Mouse (Mus musculus): ENCODE data around the gene Sele. TPM values are rescaled to one million over a fixed set of nuclear protein-coding genes. Genes with fewer than 3 reads are reported as not detected.

Gene Sele
- polyA plus RNA-seq, 1 experiment, result 0.49 TPM

DNA sequence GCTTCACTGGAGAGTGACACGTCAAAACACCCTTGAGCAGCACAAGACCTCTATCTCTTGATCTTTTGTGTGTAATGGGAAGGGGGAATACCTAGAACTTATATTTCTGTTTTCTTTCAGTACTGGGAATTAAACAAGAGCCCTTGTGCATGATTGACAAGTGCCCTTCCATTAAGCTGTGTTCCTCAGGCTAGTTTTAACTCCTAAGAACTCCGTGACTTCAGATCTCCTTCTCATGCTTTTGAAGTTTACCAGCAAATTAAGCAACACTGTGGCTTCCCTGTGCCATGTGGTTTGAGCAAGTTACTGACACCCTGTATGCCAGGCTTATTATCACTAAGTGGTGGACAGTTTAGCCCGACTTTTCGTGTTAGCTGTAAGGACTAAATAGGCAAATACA, 35.0 kb downstream of the Sele start:
- no peak overlapping the region for H3K27ac ChIP-seq (ENCODE audit: control insufficient read depth, insufficient read depth, low read depth, low read length)
- no peaks in the 10 kb centered on the region for H3K27me3 ChIP-seq (ENCODE audit: control insufficient read depth, insufficient read depth, low read length)
- no peak for TF ChIP-seq POLR2A (IDR thresholded peaks at IDR 0.05; ENCODE audit: control insufficient read depth, low read depth, low read length)
- TF ChIP-seq CTCF (IDR thresholded peaks at IDR 0.05; ENCODE audit: control insufficient read depth, insufficient read depth, insufficient replicate concordance, low read depth, low read length), result no peak
- no peaks in the 10 kb centered on the region for H3K4me1 ChIP-seq (ENCODE audit: control insufficient read depth, insufficient read depth, low read length)
- H3K36me3 ChIP-seq (ENCODE audit: control insufficient read depth, insufficient read depth, low read length), result no peaks in the 10 kb centered on the region
- H3K4me3 ChIP-seq (ENCODE audit: control insufficient read depth, low read depth, low read length), result no peak overlapping the region

DNA sequence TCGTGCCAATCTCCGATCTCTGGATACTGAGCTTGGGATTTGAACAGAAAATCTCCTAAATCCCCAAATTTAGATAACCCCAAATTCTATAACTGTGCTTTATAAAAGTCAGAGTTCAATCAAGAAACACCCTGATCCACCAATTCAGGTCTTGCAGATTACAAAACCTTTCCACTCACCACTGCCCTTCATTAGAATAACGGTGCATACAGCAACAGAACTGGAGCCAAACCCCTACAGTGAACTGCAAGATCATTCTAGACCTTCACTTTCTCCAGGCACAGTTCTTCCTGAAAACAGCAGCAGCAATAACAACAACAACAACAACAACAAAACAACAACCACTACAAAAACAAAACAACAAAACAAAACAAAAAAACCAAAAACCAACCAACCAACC, 38.8 kb downstream of the Sele start:
- TF ChIP-seq POLR2A (IDR thresholded peaks at IDR 0.05; ENCODE audit: control insufficient read depth, low read depth, low read length), result no peak
- no peak for TF ChIP-seq CTCF (IDR thresholded peaks at IDR 0.05; ENCODE audit: control insufficient read depth, insufficient read depth, insufficient replicate concordance, low read depth, low read length)
- Histone ChIP-seq H3K27me3 (ENCODE audit: control insufficient read depth, insufficient read depth, low read length) (no peaks in the 10 kb centered on the region), H3K27ac (ENCODE audit: control insufficient read depth, insufficient read depth, low read depth, low read length) (no peak overlapping the region), H3K4me1 (ENCODE audit: control insufficient read depth, insufficient read depth, low read length) (no peaks in the 10 kb centered on the region), H3K36me3 (ENCODE audit: control insufficient read depth, insufficient read depth, low read length) (no peaks in the 10 kb centered on the region), H3K4me3 (ENCODE audit: control insufficient read depth, low read depth, low read length) (no peak overlapping the region)

DNA sequence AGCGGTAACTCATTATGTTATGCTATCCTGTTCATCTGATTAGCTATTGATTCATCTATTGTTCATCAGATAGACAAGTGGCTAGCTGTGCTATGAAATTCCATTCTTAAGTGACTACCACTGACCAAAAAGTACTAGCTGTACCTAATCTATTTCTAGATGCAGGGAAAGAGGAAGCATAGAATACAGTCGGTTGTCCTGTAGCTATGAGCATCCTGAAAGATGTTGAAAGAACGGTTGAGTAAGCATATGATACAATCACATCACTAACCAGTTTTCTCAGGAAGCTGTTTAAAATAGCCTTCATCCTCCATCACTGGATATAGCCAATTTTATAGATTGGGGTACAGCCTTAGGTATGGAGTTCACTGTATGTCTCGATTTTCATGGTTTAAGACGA, 39.8 kb downstream of the Sele start:
- no peaks in the 10 kb centered on the region for H3K27me3 ChIP-seq (ENCODE audit: control insufficient read depth, insufficient read depth, low read length)
- H3K4me3 ChIP-seq (ENCODE audit: control insufficient read depth, low read depth, low read length), result no peak overlapping the region
- TF ChIP-seq CTCF (IDR thresholded peaks at IDR 0.05; ENCODE audit: control insufficient read depth, insufficient read depth, insufficient replicate concordance, low read depth, low read length) (no peak), POLR2A (IDR thresholded peaks at IDR 0.05; ENCODE audit: control insufficient read depth, low read depth, low read length) (no peak)
- no peaks in the 10 kb centered on the region for H3K4me1 ChIP-seq (ENCODE audit: control insufficient read depth, insufficient read depth, low read length)
- H3K27ac ChIP-seq (ENCODE audit: control insufficient read depth, insufficient read depth, low read depth, low read length), result no peak overlapping the region
- no peaks in the 10 kb centered on the region for H3K36me3 ChIP-seq (ENCODE audit: control insufficient read depth, insufficient read depth, low read length)

DNA sequence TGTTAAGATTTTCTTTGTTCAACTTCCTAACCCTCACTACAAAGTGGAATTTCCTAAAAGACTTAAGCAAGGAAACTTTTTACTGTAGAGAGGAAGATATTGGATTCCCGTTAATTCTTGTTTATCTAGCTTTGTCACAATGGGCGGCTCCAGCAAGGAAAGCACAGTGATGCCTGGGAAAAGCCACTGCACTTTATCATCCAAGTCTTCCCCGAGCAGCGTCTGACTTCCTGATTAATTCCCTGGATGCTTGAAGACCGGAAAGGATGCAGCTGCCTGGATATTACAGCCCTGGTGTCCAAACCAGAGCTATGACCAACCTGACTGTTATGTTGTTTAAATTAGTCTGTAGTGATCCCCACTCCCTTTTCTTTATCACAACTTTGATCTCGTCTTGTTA, 48.7 kb downstream of the Sele start:
- H3K4me1 ChIP-seq (ENCODE audit: control insufficient read depth, insufficient read depth, low read length), result no peaks in the 10 kb centered on the region
- no peaks in the 10 kb centered on the region for H3K36me3 ChIP-seq (ENCODE audit: control insufficient read depth, insufficient read depth, low read length)
- H3K27me3 ChIP-seq (ENCODE audit: control insufficient read depth, insufficient read depth, low read length), result no peaks in the 10 kb centered on the region
- H3K27ac ChIP-seq (ENCODE audit: control insufficient read depth, insufficient read depth, low read depth, low read length), result no peak overlapping the region
- TF ChIP-seq POLR2A (IDR thresholded peaks at IDR 0.05; ENCODE audit: control insufficient read depth, low read depth, low read length), result no peak
- no peak for TF ChIP-seq CTCF (IDR thresholded peaks at IDR 0.05; ENCODE audit: control insufficient read depth, insufficient read depth, insufficient replicate concordance, low read depth, low read length)
- H3K4me3 ChIP-seq (ENCODE audit: control insufficient read depth, low read depth, low read length), result no peak overlapping the region

DNA sequence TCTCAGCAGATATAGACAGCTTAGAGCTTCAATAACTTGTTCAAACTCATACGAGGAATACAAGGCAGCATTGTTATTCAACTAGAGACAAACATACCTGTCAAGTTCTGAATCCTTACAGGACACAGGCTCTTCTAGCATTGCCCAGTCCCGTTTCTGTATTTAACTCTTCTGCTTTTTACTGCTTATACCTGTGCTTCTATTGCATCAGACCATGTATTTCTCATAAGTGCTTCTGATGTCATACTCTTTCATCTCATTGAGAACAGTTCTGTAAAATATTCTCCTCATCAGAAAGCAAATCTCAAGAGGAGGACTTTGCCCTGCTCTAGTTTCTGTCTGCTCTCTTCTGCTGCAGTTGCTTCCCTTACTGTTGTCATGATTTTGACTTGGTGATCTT, 49.9 kb downstream of the Sele start:
- no peak overlapping the region for H3K4me3 ChIP-seq (ENCODE audit: control insufficient read depth, low read depth, low read length)
- H3K27me3 ChIP-seq (ENCODE audit: control insufficient read depth, insufficient read depth, low read length), result no peaks in the 10 kb centered on the region
- no peaks in the 10 kb centered on the region for H3K36me3 ChIP-seq (ENCODE audit: control insufficient read depth, insufficient read depth, low read length)
- H3K4me1 ChIP-seq (ENCODE audit: control insufficient read depth, insufficient read depth, low read length), result no peaks in the 10 kb centered on the region
- H3K27ac ChIP-seq (ENCODE audit: control insufficient read depth, insufficient read depth, low read depth, low read length), result no peak overlapping the region
- TF ChIP-seq POLR2A (IDR thresholded peaks at IDR 0.05; ENCODE audit: control insufficient read depth, low read depth, low read length), result no peak
- TF ChIP-seq CTCF (IDR thresholded peaks at IDR 0.05; ENCODE audit: control insufficient read depth, insufficient read depth, insufficient replicate concordance, low read depth, low read length), result no peak

DNA sequence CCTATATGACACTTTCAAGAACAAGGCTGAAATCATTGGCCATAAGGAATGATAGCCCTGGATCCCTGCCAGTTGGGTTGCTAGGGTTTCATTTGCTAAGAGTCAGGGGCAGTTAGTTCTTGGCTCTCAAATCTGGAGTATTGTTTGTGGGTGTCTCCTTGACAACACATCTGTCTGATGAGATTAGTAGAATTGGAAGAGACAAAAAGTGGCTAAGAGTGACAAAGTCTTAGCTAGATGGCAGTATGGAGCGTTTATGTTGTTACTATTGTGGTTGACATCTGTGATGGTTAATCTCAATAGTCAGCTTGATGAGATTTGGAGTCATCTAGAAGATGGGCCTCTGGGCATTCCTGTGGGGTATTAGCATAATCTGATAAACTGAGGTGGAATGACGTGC, 50.3 kb downstream of the Sele start:
- Histone ChIP-seq H3K4me1 (ENCODE audit: control insufficient read depth, insufficient read depth, low read length) (no peaks in the 10 kb centered on the region), H3K36me3 (ENCODE audit: control insufficient read depth, insufficient read depth, low read length) (no peaks in the 10 kb centered on the region), H3K4me3 (ENCODE audit: control insufficient read depth, low read depth, low read length) (no peak overlapping the region), H3K27me3 (ENCODE audit: control insufficient read depth, insufficient read depth, low read length) (no peaks in the 10 kb centered on the region), H3K27ac (ENCODE audit: control insufficient read depth, insufficient read depth, low read depth, low read length) (no peak overlapping the region)
- no peak for TF ChIP-seq CTCF (IDR thresholded peaks at IDR 0.05; ENCODE audit: control insufficient read depth, insufficient read depth, insufficient replicate concordance, low read depth, low read length)
- no peak for TF ChIP-seq POLR2A (IDR thresholded peaks at IDR 0.05; ENCODE audit: control insufficient read depth, low read depth, low read length)

Other genes starting within 250 kb of the Sele start
- gene Scyl3, start 119.1 kb upstream of the Sele start, polyA plus RNA-seq (2012; rRNA removed), result 9.0 TPM in 2 replicates
- gene BC055324, start 53.4 kb upstream of the Sele start, polyA plus RNA-seq (2012; rRNA removed), result 6.9 and 9.6 TPM in 2 replicates
- 0.86 and 0.87 TPM in 2 replicates for gene Mettl18, start 53.3 kb upstream of the Sele start, polyA plus RNA-seq (2012; rRNA removed)
- 1.3 and 2.2 TPM in 2 replicates for gene Sell, start 13.7 kb downstream of the Sele start, polyA plus RNA-seq (2012; rRNA removed)
- gene Selp, start 67.0 kb downstream of the Sele start, polyA plus RNA-seq (2012; rRNA removed), result 1.6 and 3.2 TPM in 2 replicates
- gene F5, start 103.6 kb downstream of the Sele start, polyA plus RNA-seq (2012; rRNA removed), result 7.1 and 8.1 TPM in 2 replicates
- gene Slc19a2, start 200.8 kb downstream of the Sele start, polyA plus RNA-seq (2012; rRNA removed), result 17.8 and 23.3 TPM in 2 replicates
- 112 TPM in 2 replicates for gene Ccdc181, start 227.4 kb downstream of the Sele start, polyA plus RNA-seq (2012; rRNA removed)

All from testis, adult 2 months (tissue).